Mouse (Mus musculus) mesoderm, embryonic 11.5 days (tissue): ENCODE results near the gene Zfp689.
"Not testable (repeated sequence)": the region's sequence is repeated elsewhere in the genome, so short reads cannot be mapped to it uniquely, and the experiment has no call there.

ENCODE experiments used
- DNase-seq: peaks from one replicate; pipeline ENCODE4 v3.0.0-alpha.2; 2012; ENCODE audit warnings: low read depth, low spot score

Zfp689 gene

GRCm38 (mm10) chr7:127470743-127471645 is 22.0 kb upstream of the Zfp689 start:
- peak; percentile 97 for DNase-seq

GRCm38 (mm10) chr7:127470011-127470715 is 21.2 kb upstream of the Zfp689 start:
- DNase-seq, result peak; percentile 22

GRCm38 (mm10) chr7:127466606-127467005 is 17.6 kb upstream of the Zfp689 start:
- no peak for DNase-seq

GRCm38 (mm10) chr7:127465670-127466069 is 16.7 kb upstream of the Zfp689 start:
- DNase-seq, result not testable (repeated sequence)

- DNase-seq, result no peak
Observed at GRCm38 (mm10) chr7:127465191-127465590, 16.2 kb upstream of the Zfp689 start.

GRCm38 (mm10) chr7:127459311-127459710 is 10.4 kb upstream of the Zfp689 start, which contains the start of gene Prr14:
Prr14 (plus strand) TSS chr7:127459611.
- DNase-seq, result not testable (repeated sequence)

- DNase-seq, result not testable (repeated sequence)
Observed at GRCm38 (mm10) chr7:127458371-127459122, 9.6 kb upstream of the Zfp689 start.

GRCm38 (mm10) chr7:127454905-127455304 is 5.9 kb upstream of the Zfp689 start:
- no peak for DNase-seq

GRCm38 (mm10) chr7:127453056-127453455 is 4.1 kb upstream of the Zfp689 start:
- DNase-seq, result no peak

- no peak for DNase-seq
Observed at GRCm38 (mm10) chr7:127449966-127450365, 1.0 kb upstream of the Zfp689 start.

GRCm38 (mm10) chr7:127443976-127444375 is 5.0 kb downstream of the Zfp689 start:
- no peak for DNase-seq

- DNase-seq, result no peak
Observed at GRCm38 (mm10) chr7:127437724-127438123, 11.2 kb downstream of the Zfp689 start.

- DNase-seq, result no peak
Observed at GRCm38 (mm10) chr7:127435206-127435605, 13.8 kb downstream of the Zfp689 start.

GRCm38 (mm10) chr7:127426354-127426753 is 22.6 kb downstream of the Zfp689 start:
- no peak for DNase-seq

- DNase-seq, result no peak
Observed at GRCm38 (mm10) chr7:127425911-127426310, 23.0 kb downstream of the Zfp689 start.

- DNase-seq, result no peak
Observed at GRCm38 (mm10) chr7:127425291-127425690, 23.7 kb downstream of the Zfp689 start.

- no peak for DNase-seq
Observed at GRCm38 (mm10) chr7:127422247-127422646, 26.7 kb downstream of the Zfp689 start.

GRCm38 (mm10) chr7:127421388-127422191 is 27.4 kb downstream of the Zfp689 start, which contains the start of gene Zfp688:
Zfp688 (minus strand) TSS chr7:127422068.
- DNase-seq, result peak; percentile 92

GRCm38 (mm10) chr7:127411418-127411817 is 37.5 kb downstream of the Zfp689 start:
- DNase-seq, result no peak

GRCm38 (mm10) chr7:127406002-127406987 is 42.7 kb downstream of the Zfp689 start, which contains the start of gene Zfp764:
Zfp764 (minus strand) TSS chr7:127406822.
- peak; percentile 85 for DNase-seq
